Mouse (Mus musculus): ENCODE measurements around the gene Gm10644. TPM values are rescaled to one million over a fixed set of nuclear protein-coding genes. Genes with fewer than 3 reads are reported as not detected.

Gene Gm10644
- total RNA-seq, 1 experiment from 2014 or later = 0.10 TPM

- no peak for ATAC-seq (replicated peaks; ENCODE audit: insufficient number of reproducible peaks, low FRiP score, low TSS enrichment, poor library complexity, severe bottlenecking)
Measured at GRCm38 (mm10) chr8:83945540-83945939, 9.5 kb downstream of the Gm10644 start.

DNA sequence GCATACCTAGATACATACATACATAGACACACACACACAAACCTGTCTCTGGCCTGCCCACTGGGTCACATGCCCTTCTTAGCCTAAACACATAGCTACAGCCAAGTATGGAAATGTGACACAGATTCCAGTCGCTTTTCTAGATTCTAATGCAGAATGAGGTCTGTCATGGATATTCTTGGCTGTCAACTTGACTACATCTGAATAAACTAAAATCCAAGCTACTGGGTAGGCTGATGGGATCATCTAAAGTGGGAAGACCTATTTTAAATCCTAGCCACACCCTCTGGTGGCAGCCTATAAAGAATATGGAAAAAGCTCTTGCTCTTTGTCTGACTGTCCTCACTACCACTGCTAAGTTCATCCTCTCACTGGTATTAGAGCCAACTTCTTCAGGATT lies 12.6 kb downstream of the Gm10644 start:
- no peak for ATAC-seq (replicated peaks; ENCODE audit: insufficient number of reproducible peaks, low FRiP score, low TSS enrichment, poor library complexity, severe bottlenecking)

- ATAC-seq (replicated peaks; ENCODE audit: insufficient number of reproducible peaks, low FRiP score, low TSS enrichment, poor library complexity, severe bottlenecking) = no peak
Measured at GRCm38 (mm10) chr8:83941066-83941677, 13.8 kb downstream of the Gm10644 start.

DNA sequence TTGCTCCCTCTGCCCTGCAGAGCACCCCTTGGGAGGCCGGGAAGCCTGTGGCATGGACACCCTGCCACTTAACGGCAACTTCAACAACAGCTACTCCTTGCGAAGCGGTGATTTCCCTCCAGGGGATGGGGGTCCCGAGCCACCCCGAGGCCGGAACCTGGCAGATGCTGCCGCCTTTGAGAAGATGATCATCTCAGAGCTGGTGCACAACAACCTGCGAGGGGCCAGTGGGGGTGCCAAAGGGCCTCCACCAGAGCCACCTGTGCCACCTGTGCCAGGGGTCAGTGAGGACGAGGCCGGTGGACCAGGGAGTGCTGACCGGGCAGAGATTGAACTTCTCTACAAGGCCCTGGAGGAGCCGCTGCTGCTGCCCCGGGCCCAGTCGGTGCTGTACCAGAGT lies 16.7 kb downstream of the Gm10644 start:
- ATAC-seq (replicated peaks; ENCODE audit: insufficient number of reproducible peaks, low FRiP score, low TSS enrichment, poor library complexity, severe bottlenecking) = 0 out of 2 replicates have a peak, but pooled peaks have one; percentile 32

DNA sequence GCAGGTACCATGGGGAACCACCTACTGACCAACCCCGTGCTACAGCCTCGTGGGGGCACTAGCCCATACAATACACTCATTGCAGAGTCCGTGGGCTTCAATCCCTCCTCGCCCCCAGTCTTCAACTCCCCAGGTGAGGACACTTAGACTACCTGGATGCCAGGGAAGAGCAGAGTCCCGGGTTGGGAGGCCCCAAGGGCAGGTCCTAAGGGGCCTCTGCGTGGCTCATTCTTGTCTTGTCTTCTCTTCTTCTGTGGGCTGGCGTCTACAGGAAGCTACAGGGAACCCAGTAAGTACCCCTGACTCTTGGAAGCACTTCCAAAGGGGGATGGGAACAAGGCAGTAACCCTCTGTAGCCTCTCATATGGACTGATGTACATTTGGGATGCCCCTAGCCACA lies 17.4 kb downstream of the Gm10644 start:
- ATAC-seq (replicated peaks; ENCODE audit: insufficient number of reproducible peaks, low FRiP score, low TSS enrichment, poor library complexity, severe bottlenecking) = no peak

- no peak for ATAC-seq (replicated peaks; ENCODE audit: insufficient number of reproducible peaks, low FRiP score, low TSS enrichment, poor library complexity, severe bottlenecking)
Measured at GRCm38 (mm10) chr8:83935435-83935834, 19.6 kb downstream of the Gm10644 start.

GRCm38 (mm10) chr8:83934994-83935393 lies 20.0 kb downstream of the Gm10644 start:
- ATAC-seq (replicated peaks; ENCODE audit: insufficient number of reproducible peaks, low FRiP score, low TSS enrichment, poor library complexity, severe bottlenecking) = no peak

GRCm38 (mm10) chr8:83934222-83934621 lies 20.8 kb downstream of the Gm10644 start:
- ATAC-seq (replicated peaks; ENCODE audit: insufficient number of reproducible peaks, low FRiP score, low TSS enrichment, poor library complexity, severe bottlenecking) = no peak

DNA sequence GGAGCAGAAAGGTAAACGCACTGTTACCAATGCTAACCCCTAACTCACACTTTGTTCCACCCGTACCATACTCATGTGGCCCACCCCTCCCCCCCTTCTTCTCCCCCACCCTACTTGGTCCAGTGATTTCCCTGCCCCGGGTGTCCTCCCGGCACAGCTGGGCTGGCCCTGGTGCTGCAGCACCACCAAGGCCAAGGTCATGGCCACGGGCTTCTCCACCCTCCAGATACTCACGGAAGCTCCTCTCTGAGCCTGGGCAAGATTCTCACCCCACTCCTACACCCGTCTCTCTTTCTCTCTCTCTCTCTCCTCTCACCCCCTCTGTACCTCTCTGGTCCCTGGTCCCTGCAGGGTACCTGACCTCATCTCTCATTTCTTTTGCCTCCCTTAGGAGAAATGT lies 28.7 kb downstream of the Gm10644 start:
- ATAC-seq (replicated peaks; ENCODE audit: insufficient number of reproducible peaks, low FRiP score, low TSS enrichment, poor library complexity, severe bottlenecking) = no peak

DNA sequence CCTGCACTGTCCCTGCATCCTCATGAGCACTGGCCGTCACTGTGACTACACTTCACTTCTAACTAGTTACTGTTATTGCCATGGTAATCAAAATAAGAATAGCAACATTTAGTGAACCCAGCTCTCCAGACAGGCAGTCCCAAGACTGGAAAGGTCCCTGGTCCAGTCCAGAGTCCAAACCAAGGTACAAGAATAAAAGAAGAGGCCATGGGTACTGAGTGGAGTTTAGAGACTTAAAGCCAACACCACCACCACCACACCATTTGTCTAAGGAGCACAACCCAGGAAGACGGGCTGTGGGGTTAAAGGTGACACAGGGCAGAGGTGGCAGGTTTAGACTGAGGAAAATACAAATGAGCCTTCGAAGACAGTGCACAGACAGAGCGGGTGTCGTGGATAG lies 30.4 kb downstream of the Gm10644 start:
- no peak for ATAC-seq (replicated peaks; ENCODE audit: insufficient number of reproducible peaks, low FRiP score, low TSS enrichment, poor library complexity, severe bottlenecking)

DNA sequence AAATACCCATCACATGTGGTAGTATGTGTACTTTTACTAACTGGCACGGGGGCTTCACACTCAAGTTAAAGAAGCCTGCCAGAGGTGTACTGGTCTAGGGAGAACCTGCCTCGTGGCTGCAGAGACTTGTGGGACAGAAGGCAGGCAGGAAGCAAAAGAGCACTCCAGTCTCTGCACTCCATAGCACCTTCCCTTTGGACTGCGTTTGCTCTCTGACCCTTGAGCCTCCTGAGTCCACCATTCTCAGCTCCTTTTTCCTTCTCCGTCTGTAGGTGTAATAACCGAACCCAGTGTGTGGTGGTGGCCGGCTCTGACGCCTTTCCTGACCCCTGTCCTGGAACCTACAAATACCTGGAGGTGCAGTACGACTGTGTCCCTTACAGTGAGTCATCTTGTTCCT lies 32.3 kb downstream of the Gm10644 start:
- no peak for ATAC-seq (replicated peaks; ENCODE audit: insufficient number of reproducible peaks, low FRiP score, low TSS enrichment, poor library complexity, severe bottlenecking)

- ATAC-seq (replicated peaks; ENCODE audit: insufficient number of reproducible peaks, low FRiP score, low TSS enrichment, poor library complexity, severe bottlenecking) = peak; percentile 53
Measured at GRCm38 (mm10) chr8:83921558-83921957, 33.4 kb downstream of the Gm10644 start.

DNA sequence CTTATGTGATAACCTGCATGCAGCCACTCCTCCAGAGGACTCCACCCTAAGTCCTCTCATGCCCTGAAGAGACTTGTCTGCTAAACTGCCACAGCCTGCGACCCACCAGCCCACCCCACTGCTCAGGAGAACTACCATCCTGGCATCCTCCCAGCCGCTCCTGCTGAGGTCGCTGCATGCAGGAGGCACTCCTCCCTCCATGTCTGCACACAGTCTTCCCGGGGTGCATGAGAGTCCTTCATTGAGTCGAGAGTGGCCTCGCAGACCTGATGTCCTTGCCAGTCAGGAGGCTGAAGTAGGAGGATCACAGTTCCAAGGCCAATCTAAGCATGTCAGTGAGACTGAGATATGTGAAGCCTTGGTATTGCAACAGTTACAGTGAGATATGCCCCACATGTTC lies 37.4 kb downstream of the Gm10644 start:
- no peak for ATAC-seq (replicated peaks; ENCODE audit: insufficient number of reproducible peaks, low FRiP score, low TSS enrichment, poor library complexity, severe bottlenecking)

DNA sequence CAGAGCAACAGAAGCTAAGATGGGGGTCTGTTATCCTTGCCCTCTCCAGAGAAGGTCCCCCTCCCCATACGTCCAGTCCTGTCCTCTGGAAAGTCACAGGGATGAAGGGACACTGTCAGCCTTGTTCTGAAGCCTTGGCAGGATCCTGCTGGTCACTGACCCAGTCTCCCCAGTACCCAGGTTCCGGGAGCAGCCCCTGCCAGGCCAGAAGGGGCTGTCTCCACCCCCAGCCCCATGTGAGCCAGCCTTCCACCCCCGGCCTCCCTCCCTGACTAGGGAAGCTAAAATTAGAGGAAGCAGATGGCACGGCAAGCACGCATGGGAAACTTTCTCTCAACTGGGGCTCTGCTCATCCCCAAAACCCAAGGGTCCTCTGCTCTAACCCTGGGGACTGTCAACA lies 39.0 kb downstream of the Gm10644 start:
- ATAC-seq (replicated peaks; ENCODE audit: insufficient number of reproducible peaks, low FRiP score, low TSS enrichment, poor library complexity, severe bottlenecking) = no peak

- ATAC-seq (replicated peaks; ENCODE audit: insufficient number of reproducible peaks, low FRiP score, low TSS enrichment, poor library complexity, severe bottlenecking) = no peak
Measured at GRCm38 (mm10) chr8:83914860-83915259, 40.1 kb downstream of the Gm10644 start.

GRCm38 (mm10) chr8:83914232-83914631 lies 40.8 kb downstream of the Gm10644 start:
- ATAC-seq (replicated peaks; ENCODE audit: insufficient number of reproducible peaks, low FRiP score, low TSS enrichment, poor library complexity, severe bottlenecking) = no peak

DNA sequence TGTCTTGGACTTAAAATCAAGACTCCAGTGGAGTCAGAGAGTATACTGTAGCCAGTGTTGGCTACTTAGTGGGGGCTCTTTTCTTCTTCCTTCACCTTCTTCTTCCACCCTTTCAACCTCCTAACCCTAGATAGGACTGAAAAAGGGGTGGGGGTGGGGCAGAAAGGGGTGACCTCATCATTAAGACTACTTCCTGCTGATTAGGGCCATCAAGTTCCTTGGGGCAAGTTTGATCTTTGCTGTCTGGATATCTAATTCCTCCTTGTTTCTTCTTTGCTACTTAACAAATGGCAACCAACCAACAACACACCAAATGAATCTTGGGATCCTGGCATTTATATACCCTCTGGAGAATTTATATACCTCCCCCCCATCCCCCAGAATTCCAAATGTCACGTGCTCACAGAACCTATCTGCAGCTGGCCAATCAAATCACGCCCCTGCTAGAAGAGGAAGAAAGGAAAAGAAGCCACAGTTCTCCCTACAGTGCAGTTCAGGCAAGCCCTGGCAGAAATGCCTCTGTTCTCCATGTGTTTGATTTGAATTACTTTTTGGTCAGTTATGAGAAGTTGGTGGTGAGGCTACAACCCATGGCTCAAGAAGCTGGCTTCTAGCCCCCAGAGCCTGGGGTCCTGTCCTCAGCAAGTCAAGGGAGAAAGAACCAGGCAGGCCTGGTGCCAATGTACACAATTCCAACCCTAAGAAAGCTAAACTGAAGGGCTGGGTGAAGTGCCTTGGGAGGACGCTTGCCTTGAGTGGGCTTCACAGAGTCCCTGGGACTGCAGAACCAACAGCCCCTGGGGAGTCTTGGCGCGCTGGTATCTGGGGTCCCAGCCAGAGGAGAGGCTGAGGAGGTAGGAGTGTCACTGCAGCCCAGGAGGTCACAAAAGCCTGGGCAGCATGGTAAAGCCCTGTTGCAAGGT lies 42.9 kb downstream of the Gm10644 start:
- ATAC-seq (replicated peaks; ENCODE audit: insufficient number of reproducible peaks, low FRiP score, low TSS enrichment, poor library complexity, severe bottlenecking) = no peak

DNA sequence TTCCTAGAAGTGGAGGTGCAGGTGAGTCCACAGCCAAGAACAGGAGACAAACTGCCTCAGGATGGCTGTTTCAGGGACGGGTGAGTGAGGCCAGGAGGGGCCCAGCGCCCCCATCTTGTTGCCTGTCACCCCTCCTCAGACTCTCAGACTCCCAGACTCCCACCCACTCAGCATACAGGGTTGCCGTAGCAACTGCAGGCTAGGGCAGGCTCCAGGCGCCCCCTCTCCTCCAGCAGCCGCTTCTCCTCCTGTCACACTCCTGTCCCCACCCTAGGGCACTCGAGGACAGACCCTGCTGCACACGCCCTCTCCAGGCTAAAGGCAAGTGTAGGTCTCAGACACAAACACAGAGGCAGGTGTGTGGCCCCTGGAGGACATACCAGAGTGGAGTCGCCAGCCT lies 45.7 kb downstream of the Gm10644 start:
- ATAC-seq (replicated peaks; ENCODE audit: insufficient number of reproducible peaks, low FRiP score, low TSS enrichment, poor library complexity, severe bottlenecking) = no peak

- no peak for ATAC-seq (replicated peaks; ENCODE audit: insufficient number of reproducible peaks, low FRiP score, low TSS enrichment, poor library complexity, severe bottlenecking)
Measured at GRCm38 (mm10) chr8:83908583-83908982, 46.4 kb downstream of the Gm10644 start.
